11 mouse cellular contexts compared by ENCODE assay signal in the genomic region with DNA sequence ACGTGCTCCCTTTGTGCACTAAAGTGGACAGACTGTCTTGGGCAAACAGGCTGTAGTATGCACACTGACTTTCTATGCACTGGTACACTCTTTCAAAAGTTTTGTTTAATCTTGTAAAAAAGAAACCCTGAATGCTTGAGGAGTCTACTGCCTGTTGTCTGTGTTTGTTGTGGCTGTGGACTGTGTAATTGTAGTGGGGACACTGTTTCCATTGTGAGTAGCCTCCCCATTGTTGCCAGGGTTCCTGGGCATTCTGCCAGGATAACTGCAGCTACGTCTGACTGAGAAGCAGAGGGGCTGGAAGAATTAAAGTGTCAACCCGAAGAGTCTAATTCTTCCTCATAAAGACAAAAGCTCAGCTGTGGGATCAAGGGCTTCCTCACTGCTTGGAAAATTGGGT.
DNase-seq lines count a peak whose midpoint lies in the region; ATAC-seq lines count a peak whose summit lies in the region.
"Had no signal": no experiment of that assay in that cellular context is flagged by ENCODE, and none has a peak within 500 bp of the region (broad histone marks: within the 10 kb centered on the region; RNA-seq: fewer than 3 reads in every experiment).

No protein-coding gene starts in this region.

- 31% methylated on average over 3 of the region's 3 CpGs for WGBS in heart, embryonic 12.5 days
- WGBS in heart, embryonic 10.5 days = 45% methylated on average over 3 of the region's 3 CpGs
- WGBS in midbrain, embryonic 15.5 days = 12% methylated on average over 3 of the region's 3 CpGs

- H3K9ac ChIP-seq in heart, embryonic 12.5 days = no peak overlapping the region
- H3K9ac ChIP-seq in midbrain, embryonic 15.5 days = no peak overlapping the region
- H3K9ac ChIP-seq: embryonic facial prominence, embryonic 15.5 days had no signal

- no peak for DNase-seq in heart, embryonic 10.5 days (ENCODE audit: low spot score)
- peak; percentile 19 for DNase-seq in lung, postnatal 10 days
- no peak for DNase-seq in lung, adult 18-20 months
- peak; percentile 5 to 12 for DNase-seq in heart, postnatal 10 days
- DNase-seq in kidney, adult 9 months = no peak
- DNase-seq: cerebellum, adult 11 months; gastrocnemius, postnatal 14 days had no signal

- no peaks in the 10 kb centered on the region for H3K9me3 ChIP-seq in heart, embryonic 12.5 days (replicated peaks)
- no peaks in the 10 kb centered on the region for H3K9me3 ChIP-seq in heart, embryonic 10.5 days
- no peaks in the 10 kb centered on the region for H3K9me3 ChIP-seq in midbrain, embryonic 15.5 days
- H3K9me3 ChIP-seq: embryonic facial prominence, embryonic 15.5 days had no signal

- intact Hi-C loops in heart, postnatal 10 days (cut with DNase I) = no loop called here

- H3K27me3 ChIP-seq in heart, embryonic 12.5 days (replicated peaks) = no peaks in the 10 kb centered on the region
- no peaks in the 10 kb centered on the region for H3K27me3 ChIP-seq in heart, embryonic 10.5 days (ENCODE audit: insufficient read depth, poor library complexity, severe bottlenecking)
- H3K27me3 ChIP-seq in midbrain, embryonic 15.5 days (replicated peaks) = no peaks in the 10 kb centered on the region
- H3K27me3 ChIP-seq: embryonic facial prominence, embryonic 15.5 days had no signal

- peak; percentile 77 for ATAC-seq in heart, embryonic 12.5 days (ENCODE audit: insufficient number of reproducible peaks, low FRiP score)
- 0 out of 2 replicates have a peak, but pooled peaks have one; percentile 33 for ATAC-seq in midbrain, embryonic 15.5 days (replicated peaks)

- no peaks in the 10 kb centered on the region for H3K36me3 ChIP-seq in heart, embryonic 12.5 days
- no peaks in the 10 kb centered on the region for H3K36me3 ChIP-seq in heart, embryonic 10.5 days
- no peaks in the 10 kb centered on the region for H3K36me3 ChIP-seq in midbrain, embryonic 15.5 days (replicated peaks)
- H3K36me3 ChIP-seq: embryonic facial prominence, embryonic 15.5 days had no signal

- no peak overlapping the region for H3K4me3 ChIP-seq in heart, embryonic 12.5 days
- no peak overlapping the region for H3K4me3 ChIP-seq in heart, embryonic 10.5 days
- no peak overlapping the region for H3K4me3 ChIP-seq in midbrain, embryonic 15.5 days
- H3K4me3 ChIP-seq: embryonic facial prominence, embryonic 15.5 days had no signal

- no peak overlapping the region for H3K4me2 ChIP-seq in heart, embryonic 12.5 days
- H3K4me2 ChIP-seq in midbrain, embryonic 15.5 days = no peak overlapping the region
- H3K4me2 ChIP-seq: embryonic facial prominence, embryonic 15.5 days; liver, embryonic 11.5 days had no signal

- no peaks in the 10 kb centered on the region for H3K4me1 ChIP-seq in heart, embryonic 12.5 days (replicated peaks)
- no peaks in the 10 kb centered on the region for H3K4me1 ChIP-seq in heart, embryonic 10.5 days
- H3K4me1 ChIP-seq in midbrain, embryonic 15.5 days = no peaks in the 10 kb centered on the region; the same call in 1 of the 2 replicates
- H3K4me1 ChIP-seq: embryonic facial prominence, embryonic 15.5 days had no signal

- peak overlapping the region; percentile 6; the same call in 1 of the 2 replicates for H3K27ac ChIP-seq in heart, embryonic 12.5 days (ENCODE audit: poor library complexity, severe bottlenecking)
- H3K27ac ChIP-seq in heart, embryonic 10.5 days = no peak overlapping the region
- no peak overlapping the region for H3K27ac ChIP-seq in midbrain, embryonic 15.5 days
- H3K27ac ChIP-seq: embryonic facial prominence, embryonic 15.5 days had no signal

Comparison
In these comparisons a context has a peak if more than half of its experiments do, and no peak if none do; other contexts are left out.
1. DNase-seq: peak in lung, postnatal 10 days (single experiment) and heart, postnatal 10 days (2 of 2); none in heart, embryonic 10.5 days (single experiment), lung, adult 18-20 months (0 of 2) and kidney, adult 9 months (single experiment).